Mouse (Mus musculus): ENCODE data around the gene Srcap. TPM values are rescaled to one million over a fixed set of nuclear protein-coding genes. Genes with fewer than 3 reads are reported as not detected.
"Not testable (repeated sequence)": the region's sequence is repeated elsewhere in the genome, so short reads cannot be mapped to it uniquely, and the experiment has no call there.

The Srcap gene
- polyA plus RNA-seq, 1 experiment from 2014 or later = 62.1 TPM

DNA sequence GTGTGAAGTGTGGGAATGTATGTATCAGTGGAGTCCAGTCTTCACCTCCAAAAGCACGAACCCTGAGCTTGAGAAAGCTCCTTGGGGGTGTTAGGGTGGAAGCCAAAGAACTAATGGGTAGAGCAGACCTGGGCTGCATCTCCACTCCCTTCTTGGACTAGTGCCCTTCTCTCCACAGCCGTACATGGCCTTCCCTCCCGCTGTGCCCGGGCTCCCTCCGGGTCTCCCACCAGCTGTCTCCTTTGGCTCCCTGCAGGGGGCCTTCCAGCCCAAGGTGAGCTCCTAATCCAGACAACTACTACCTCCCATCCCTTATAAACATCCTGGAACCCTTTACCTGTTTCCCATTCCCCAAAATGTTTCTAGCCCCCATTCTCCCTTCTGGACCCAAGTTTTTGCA is 26.4 kb upstream of the Srcap start:
- WGBS = 82% methylated on average over 5 of the region's 5 CpGs
- Histone ChIP-seq H3K9me3 (ENCODE audit: control insufficient read depth, low read length) (no peaks in the 10 kb centered on the region), H3K27me3 (ENCODE audit: control insufficient read depth, insufficient read depth, low read length) (no peaks in the 10 kb centered on the region), H3K4me2 (replicated peaks) (no peak overlapping the region), H3K4me1 (replicated peaks; ENCODE audit: control insufficient read depth, insufficient read depth, low read length) (peaks cover 11% of the 10 kb centered on the region), H3K4me3 (replicated peaks; ENCODE audit: low read length) (no peak overlapping the region), H3K27ac (no peak overlapping the region), H3K9ac (no peak overlapping the region), H3K36me3 (replicated peaks; ENCODE audit: control insufficient read depth, insufficient read depth) (peaks cover 93% of the 10 kb centered on the region)
- no peak for DNase-seq (ENCODE audit: low spot score)
- ATAC-seq (ENCODE audit: low FRiP score) = no peak

DNA sequence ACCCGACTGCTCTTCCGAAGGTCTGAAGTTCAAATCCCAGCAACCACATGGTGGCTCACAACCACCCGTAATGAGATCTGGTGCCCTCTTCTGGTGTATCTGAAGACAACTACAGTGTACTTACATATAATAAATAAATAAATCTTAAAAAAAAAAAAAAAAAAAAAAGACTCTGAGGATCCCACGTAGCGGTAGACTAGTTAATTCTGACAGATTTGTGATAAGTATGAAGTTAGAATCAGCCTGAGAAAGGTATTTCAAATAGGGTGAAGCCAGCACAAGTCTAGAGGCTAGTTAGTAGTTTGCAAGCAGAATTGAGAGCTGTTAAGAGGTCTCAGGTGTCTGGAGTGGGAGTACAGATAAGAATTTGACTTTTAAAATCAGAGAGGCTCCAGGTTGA is 23.4 kb upstream of the Srcap start:
- not testable (repeated sequence) for ATAC-seq (ENCODE audit: low FRiP score); H3K4me3 ChIP-seq (replicated peaks; ENCODE audit: low read length); DNase-seq (ENCODE audit: low spot score); H3K27me3 ChIP-seq (ENCODE audit: control insufficient read depth, insufficient read depth, low read length); H3K9ac ChIP-seq; H3K9me3 ChIP-seq (ENCODE audit: control insufficient read depth, low read length); H3K4me2 ChIP-seq (replicated peaks); H3K27ac ChIP-seq; H3K4me1 ChIP-seq (replicated peaks; ENCODE audit: control insufficient read depth, insufficient read depth, low read length)
- peaks cover 95% of the 10 kb centered on the region for H3K36me3 ChIP-seq (replicated peaks; ENCODE audit: control insufficient read depth, insufficient read depth)
- 88% methylated on average over 4 of the region's 5 CpGs for WGBS

DNA sequence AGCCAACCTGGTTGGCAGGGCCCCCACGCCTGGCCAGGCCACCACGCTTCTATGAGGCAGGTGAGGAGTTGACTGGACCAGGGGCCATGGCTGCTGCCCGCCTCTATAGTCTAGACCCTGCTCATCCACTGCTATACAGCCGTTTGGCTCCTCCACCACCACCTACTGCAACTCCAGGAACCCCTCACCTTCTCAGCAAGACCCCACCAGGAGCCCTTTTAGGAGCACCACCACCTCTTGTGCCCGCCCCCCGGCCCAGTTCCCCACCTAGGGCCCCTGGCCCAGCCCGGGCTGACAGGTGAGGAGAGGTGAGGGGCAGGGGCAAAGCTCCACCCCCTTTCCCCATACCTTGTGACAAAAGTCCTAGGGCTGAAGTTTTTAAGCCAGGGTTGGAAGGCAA is 21.8 kb upstream of the Srcap start:
- Histone ChIP-seq H3K4me1 (replicated peaks; ENCODE audit: control insufficient read depth, insufficient read depth, low read length) (no peaks in the 10 kb centered on the region), H3K36me3 (replicated peaks; ENCODE audit: control insufficient read depth, insufficient read depth) (peaks cover 79% of the 10 kb centered on the region), H3K27ac (no peak overlapping the region), H3K9ac (no peak overlapping the region), H3K4me2 (replicated peaks) (no peak overlapping the region), H3K9me3 (ENCODE audit: control insufficient read depth, low read length) (no peaks in the 10 kb centered on the region), H3K4me3 (replicated peaks; ENCODE audit: low read length) (no peak overlapping the region), H3K27me3 (ENCODE audit: control insufficient read depth, insufficient read depth, low read length) (no peaks in the 10 kb centered on the region)
- DNase-seq (ENCODE audit: low spot score) (no peak), ATAC-seq (ENCODE audit: low FRiP score) (no peak)
- WGBS = 91% methylated on average over 7 of the region's 7 CpGs

DNA sequence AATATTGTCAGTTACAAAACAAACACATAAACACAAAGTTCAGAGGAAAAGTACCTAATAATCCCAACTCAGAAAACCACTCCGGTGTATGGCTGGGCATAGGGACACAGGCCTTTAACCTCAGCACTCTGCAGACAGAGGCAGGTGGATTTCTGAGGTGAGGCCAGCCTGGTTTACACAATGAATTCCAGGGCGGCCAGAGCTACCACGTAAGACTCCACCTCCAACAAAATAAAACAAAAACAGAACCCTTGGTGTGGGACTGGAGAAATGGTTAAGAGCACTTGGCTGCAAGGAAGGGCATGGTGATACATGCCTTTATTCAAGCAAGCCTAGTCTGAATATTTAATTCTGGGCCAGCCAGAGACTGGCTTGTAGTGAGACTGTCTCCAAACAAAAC is 19.9 kb upstream of the Srcap start:
- H3K27me3 ChIP-seq (ENCODE audit: control insufficient read depth, insufficient read depth, low read length) = no peaks in the 10 kb centered on the region
- no peak for ATAC-seq (ENCODE audit: low FRiP score)
- H3K9me3 ChIP-seq (ENCODE audit: control insufficient read depth, low read length) = no peaks in the 10 kb centered on the region
- no peak overlapping the region for H3K4me3 ChIP-seq (replicated peaks; ENCODE audit: low read length)
- 92% methylated on average over 3 of the region's 3 CpGs for WGBS
- no peak overlapping the region for H3K4me2 ChIP-seq (replicated peaks)
- peaks cover 60% of the 10 kb centered on the region for H3K36me3 ChIP-seq (replicated peaks; ENCODE audit: control insufficient read depth, insufficient read depth)
- H3K27ac ChIP-seq = no peak overlapping the region
- no peak for DNase-seq (ENCODE audit: low spot score)
- H3K9ac ChIP-seq = no peak overlapping the region
- H3K4me1 ChIP-seq (replicated peaks; ENCODE audit: control insufficient read depth, insufficient read depth, low read length) = no peaks in the 10 kb centered on the region

DNA sequence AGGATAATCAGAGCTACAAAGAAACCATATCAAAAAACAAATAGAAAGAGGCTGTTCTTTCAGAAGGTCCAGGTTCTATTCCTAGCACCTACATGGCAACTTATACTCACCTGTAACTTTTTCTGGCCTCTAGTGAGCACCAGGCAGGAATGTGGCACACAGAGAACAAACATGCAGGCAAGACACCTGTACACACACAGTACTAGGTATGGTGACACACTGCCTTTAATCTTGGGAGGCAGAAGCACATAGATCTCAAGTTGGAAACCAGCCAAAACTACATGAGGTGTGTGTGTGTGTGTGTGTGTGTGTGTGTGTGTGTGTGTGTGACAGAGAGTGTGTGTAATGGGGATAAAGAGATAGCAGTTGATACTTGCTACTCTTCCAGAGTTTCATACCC is 17.1 kb upstream of the Srcap start:
- Histone ChIP-seq H3K27ac (no peak overlapping the region), H3K4me1 (replicated peaks; ENCODE audit: control insufficient read depth, insufficient read depth, low read length) (no peaks in the 10 kb centered on the region), H3K27me3 (ENCODE audit: control insufficient read depth, insufficient read depth, low read length) (no peaks in the 10 kb centered on the region), H3K9ac (no peak overlapping the region), H3K4me3 (replicated peaks; ENCODE audit: low read length) (no peak overlapping the region), H3K36me3 (replicated peaks; ENCODE audit: control insufficient read depth, insufficient read depth) (peaks cover 35% of the 10 kb centered on the region), H3K9me3 (ENCODE audit: control insufficient read depth, low read length) (no peaks in the 10 kb centered on the region), H3K4me2 (replicated peaks) (no peak overlapping the region)
- DNase-seq (ENCODE audit: low spot score) (no peak), ATAC-seq (ENCODE audit: low FRiP score) (no peak)

DNA sequence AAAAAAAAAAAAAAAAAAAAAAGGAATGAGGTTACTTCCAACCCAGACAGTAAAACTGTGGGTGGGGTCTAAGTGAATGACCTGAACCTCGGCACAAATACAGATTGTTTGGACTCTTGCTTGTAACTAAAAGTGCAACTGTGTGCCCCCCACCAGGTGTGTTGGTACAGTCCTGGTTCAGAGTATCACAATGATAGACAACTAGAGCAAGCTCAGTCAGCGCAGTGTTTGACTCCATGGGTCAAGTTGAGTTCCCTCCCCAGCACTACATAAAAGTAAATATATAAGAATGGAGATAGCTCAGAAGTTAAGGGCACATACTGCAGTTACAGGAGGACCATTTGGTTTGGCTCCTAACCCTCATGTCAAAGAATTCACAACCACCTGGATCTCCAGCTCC is 14.4 kb upstream of the Srcap start:
- ATAC-seq (ENCODE audit: low FRiP score) = no peak
- Histone ChIP-seq H3K9ac (no peak overlapping the region), H3K9me3 (ENCODE audit: control insufficient read depth, low read length) (no peaks in the 10 kb centered on the region), H3K27ac (no peak overlapping the region), H3K4me2 (replicated peaks) (no peak overlapping the region), H3K4me1 (replicated peaks; ENCODE audit: control insufficient read depth, insufficient read depth, low read length) (no peaks in the 10 kb centered on the region), H3K36me3 (replicated peaks; ENCODE audit: control insufficient read depth, insufficient read depth) (peaks cover 8% of the 10 kb centered on the region; the same call in 1 of the 2 replicates), H3K27me3 (ENCODE audit: control insufficient read depth, insufficient read depth, low read length) (no peaks in the 10 kb centered on the region), H3K4me3 (replicated peaks; ENCODE audit: low read length) (no peak overlapping the region)
- WGBS = 83% methylated on average over 2 of the region's 2 CpGs
- no peak for DNase-seq (ENCODE audit: low spot score)

DNA sequence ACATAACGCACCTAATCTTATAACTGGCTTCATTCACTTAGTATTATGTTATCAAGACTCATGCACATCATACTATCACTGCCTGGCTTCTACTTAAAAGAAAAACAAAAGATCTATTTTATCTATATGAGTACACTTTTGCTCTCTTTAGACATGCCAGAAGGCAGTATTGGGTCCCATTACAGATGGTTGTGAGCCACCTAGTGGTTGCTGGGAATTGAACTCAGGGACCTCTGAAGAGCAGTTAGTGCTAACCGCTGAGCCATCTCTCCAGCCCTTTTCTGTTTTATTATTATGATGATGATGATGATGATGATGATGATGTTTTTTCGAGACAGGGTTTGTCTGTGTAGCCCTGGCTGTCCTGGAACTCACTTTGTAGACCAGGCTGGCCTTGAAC is 13.4 kb upstream of the Srcap start:
- Histone ChIP-seq H3K4me2 (replicated peaks) (no peak overlapping the region), H3K9me3 (ENCODE audit: control insufficient read depth, low read length) (no peaks in the 10 kb centered on the region), H3K36me3 (replicated peaks; ENCODE audit: control insufficient read depth, insufficient read depth) (no peaks in the 10 kb centered on the region), H3K9ac (no peak overlapping the region), H3K27me3 (ENCODE audit: control insufficient read depth, insufficient read depth, low read length) (no peaks in the 10 kb centered on the region), H3K4me3 (replicated peaks; ENCODE audit: low read length) (no peak overlapping the region), H3K27ac (no peak overlapping the region), H3K4me1 (replicated peaks; ENCODE audit: control insufficient read depth, insufficient read depth, low read length) (no peaks in the 10 kb centered on the region)
- peak; percentile 65 for DNase-seq (ENCODE audit: low spot score)
- ATAC-seq (ENCODE audit: low FRiP score) = no peak
- WGBS = 51% methylated on average over 3 of the region's 3 CpGs

DNA sequence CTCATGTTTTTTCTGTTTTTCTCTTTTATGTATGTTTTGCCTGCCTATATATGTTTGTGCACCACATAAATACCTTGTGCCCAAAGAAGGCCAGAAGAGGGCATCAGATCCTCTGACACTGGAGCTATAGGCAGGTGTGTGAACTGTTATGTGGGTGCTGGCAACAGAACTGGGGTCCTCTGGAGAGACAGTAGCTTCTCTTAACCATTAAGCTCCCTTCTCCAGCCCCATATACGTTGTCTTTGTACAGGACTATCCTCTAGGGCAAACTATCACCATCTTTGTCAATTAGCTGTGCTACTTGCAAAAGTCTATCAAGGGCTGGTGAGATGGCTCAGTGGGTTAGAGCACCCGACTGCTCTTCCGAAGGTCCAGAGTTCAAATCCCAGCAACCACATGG is 3.5 kb upstream of the Srcap start:
- 0 out of 2 replicates have a peak, but pooled peaks cover 5% of the 10 kb centered on the region for H3K36me3 ChIP-seq (replicated peaks; ENCODE audit: control insufficient read depth, insufficient read depth)
- no peak overlapping the region for H3K4me3 ChIP-seq (replicated peaks; ENCODE audit: low read length)
- 92% methylated on average over 3 of the region's 3 CpGs for WGBS
- no peak overlapping the region for H3K27ac ChIP-seq
- H3K9ac ChIP-seq = no peak overlapping the region
- DNase-seq (ENCODE audit: low spot score) (no peak), ATAC-seq (ENCODE audit: low FRiP score) (no peak)
- H3K4me2 ChIP-seq (replicated peaks) = no peak overlapping the region
- no peaks in the 10 kb centered on the region for H3K9me3 ChIP-seq (ENCODE audit: control insufficient read depth, low read length)
- no peaks in the 10 kb centered on the region for H3K27me3 ChIP-seq (ENCODE audit: control insufficient read depth, insufficient read depth, low read length)
- peaks cover 6% of the 10 kb centered on the region for H3K4me1 ChIP-seq (replicated peaks; ENCODE audit: control insufficient read depth, insufficient read depth, low read length)

DNA sequence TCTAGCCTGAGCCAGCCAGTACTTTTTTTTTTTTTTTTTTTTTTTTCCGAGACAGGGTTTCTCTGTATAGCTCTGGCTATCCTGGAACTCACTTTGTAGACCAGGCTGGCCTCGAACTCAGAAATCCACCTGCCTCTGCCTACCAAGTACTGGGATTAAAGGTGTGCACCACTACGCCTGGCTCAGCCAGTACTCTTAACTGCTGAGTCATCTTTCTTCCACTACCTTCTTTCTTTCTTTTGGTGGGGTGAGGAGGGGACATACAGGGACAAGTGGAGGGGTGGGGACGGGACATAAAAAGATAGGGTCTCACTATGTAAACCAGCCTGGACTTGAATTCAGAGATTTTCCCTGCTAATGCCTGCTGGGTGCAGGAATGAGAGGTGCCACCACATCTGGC is 2.0 kb upstream of the Srcap start:
- H3K36me3 ChIP-seq (replicated peaks; ENCODE audit: control insufficient read depth, insufficient read depth) = peaks cover 13% of the 10 kb centered on the region
- ATAC-seq (ENCODE audit: low FRiP score); DNase-seq (ENCODE audit: low spot score); H3K27me3 ChIP-seq (ENCODE audit: control insufficient read depth, insufficient read depth, low read length); H3K9me3 ChIP-seq (ENCODE audit: control insufficient read depth, low read length); H3K27ac ChIP-seq; H3K9ac ChIP-seq; H3K4me3 ChIP-seq (replicated peaks; ENCODE audit: low read length); H3K4me2 ChIP-seq (replicated peaks): not testable (repeated sequence)
- peaks cover 15% of the 10 kb centered on the region for H3K4me1 ChIP-seq (replicated peaks; ENCODE audit: control insufficient read depth, insufficient read depth, low read length)
- WGBS = 89% methylated on average over 3 of the region's 4 CpGs

DNA sequence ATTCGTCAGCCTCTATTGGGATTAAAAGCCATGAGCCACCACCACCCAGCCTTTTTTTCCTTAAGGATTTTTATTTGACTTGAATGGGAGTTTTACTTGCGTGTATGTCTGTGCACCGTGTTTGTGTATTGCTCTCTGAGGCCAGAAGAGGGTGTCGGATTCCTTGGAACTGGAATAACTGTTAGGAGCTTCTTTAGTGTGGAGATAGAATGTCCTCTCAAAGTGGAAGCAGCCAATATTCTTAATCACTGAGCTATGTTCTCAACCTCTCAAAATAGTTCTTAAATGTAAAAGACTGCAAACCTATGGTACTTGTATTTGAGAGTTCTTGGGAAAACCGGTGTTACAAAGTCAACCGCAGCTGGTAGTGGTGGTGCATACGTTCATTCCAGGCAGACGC is 542 bp upstream of the Srcap start:
- peak overlapping the region; percentile 88 for H3K4me3 ChIP-seq (replicated peaks; ENCODE audit: low read length)
- H3K9me3 ChIP-seq (ENCODE audit: control insufficient read depth, low read length) = no peaks in the 10 kb centered on the region
- H3K4me2 ChIP-seq (replicated peaks) = peak overlapping the region; percentile 62
- peaks cover 26% of the 10 kb centered on the region for H3K36me3 ChIP-seq (replicated peaks; ENCODE audit: control insufficient read depth, insufficient read depth)
- 39% methylated on average over 8 of the region's 8 CpGs for WGBS
- peaks cover 15% of the 10 kb centered on the region for H3K4me1 ChIP-seq (replicated peaks; ENCODE audit: control insufficient read depth, insufficient read depth, low read length)
- ATAC-seq (ENCODE audit: low FRiP score) (no peak), DNase-seq (ENCODE audit: low spot score) (peak; percentile 32)
- peak overlapping the region; percentile 99 for H3K27ac ChIP-seq
- no peaks in the 10 kb centered on the region for H3K27me3 ChIP-seq (ENCODE audit: control insufficient read depth, insufficient read depth, low read length)
- H3K9ac ChIP-seq = peak overlapping the region; percentile 83; the same call in 1 of the 2 replicates
